Mouse (Mus musculus): ENCODE results near the gene Coro2a.
A peak's percentile ranks its signal among the peaks of the same experiment; 100 is the strongest.
"Not testable (repeated sequence)": the region's sequence is repeated elsewhere in the genome, so short reads cannot be mapped to it uniquely, and the experiment has no call there.

Gene Coro2a

GRCm38 (mm10) chr4:46584536-46584935 lies 17.5 kb downstream of the Coro2a start:
- not testable (repeated sequence) for DNase-seq (ENCODE audit: low spot score in 2 of 2)

- DNase-seq (ENCODE audit: low spot score in 2 of 2) = not testable (repeated sequence)
Observed at GRCm38 (mm10) chr4:46584084-46584483, 17.9 kb downstream of the Coro2a start.

- DNase-seq (ENCODE audit: low spot score in 2 of 2) = not testable (repeated sequence)
Observed at GRCm38 (mm10) chr4:46582024-46582423, 20.0 kb downstream of the Coro2a start.

GRCm38 (mm10) chr4:46581577-46581976 lies 20.4 kb downstream of the Coro2a start:
- DNase-seq (ENCODE audit: low spot score in 2 of 2) = peak in 1 of 2 experiments; percentile 52

GRCm38 (mm10) chr4:46580799-46581243 lies 21.2 kb downstream of the Coro2a start:
- DNase-seq (ENCODE audit: low spot score in 2 of 2) = not testable (repeated sequence)

- DNase-seq (ENCODE audit: low spot score in 2 of 2) = not testable (repeated sequence)
Observed at GRCm38 (mm10) chr4:46578796-46579346, 23.1 kb downstream of the Coro2a start.

- no peak for DNase-seq (ENCODE audit: low spot score in 2 of 2)
Observed at GRCm38 (mm10) chr4:46578228-46578627, 23.8 kb downstream of the Coro2a start.

GRCm38 (mm10) chr4:46575509-46576284 lies 26.3 kb downstream of the Coro2a start:
- DNase-seq (ENCODE audit: low spot score in 2 of 2) = not testable (repeated sequence)

GRCm38 (mm10) chr4:46574841-46575240 lies 27.2 kb downstream of the Coro2a start:
- DNase-seq (ENCODE audit: low spot score in 2 of 2) = no peak

- DNase-seq (ENCODE audit: low spot score in 2 of 2) = peak in 1 of 2 experiments; percentile 55
Observed at GRCm38 (mm10) chr4:46574024-46574753, 27.8 kb downstream of the Coro2a start.

- DNase-seq (ENCODE audit: low spot score in 2 of 2) = peak in 1 of 2 experiments; percentile 34
Observed at GRCm38 (mm10) chr4:46572616-46573015, 29.4 kb downstream of the Coro2a start.

- no peak for DNase-seq (ENCODE audit: low spot score in 2 of 2)
Observed at GRCm38 (mm10) chr4:46571744-46572143, 30.3 kb downstream of the Coro2a start.

GRCm38 (mm10) chr4:46569671-46570070 lies 32.3 kb downstream of the Coro2a start:
- DNase-seq (ENCODE audit: low spot score in 2 of 2) = peak in 1 of 2 experiments; percentile 52

GRCm38 (mm10) chr4:46568169-46568568 lies 33.8 kb downstream of the Coro2a start:
- peak in 1 of 2 experiments; percentile 53 for DNase-seq (ENCODE audit: low spot score in 2 of 2)

GRCm38 (mm10) chr4:46566931-46567671 lies 34.9 kb downstream of the Coro2a start:
- DNase-seq (ENCODE audit: low spot score in 2 of 2) = peak in 1 of 2 experiments; percentile 54

- no peak for DNase-seq (ENCODE audit: low spot score in 2 of 2)
Observed at GRCm38 (mm10) chr4:46565393-46565955, 36.5 kb downstream of the Coro2a start.

- no peak for DNase-seq (ENCODE audit: low spot score in 2 of 2)
Observed at GRCm38 (mm10) chr4:46564247-46564646, 37.8 kb downstream of the Coro2a start.

GRCm38 (mm10) chr4:46563847-46564246 lies 38.2 kb downstream of the Coro2a start:
- peak in 1 of 2 experiments; percentile 56 for DNase-seq (ENCODE audit: low spot score in 2 of 2)

- DNase-seq (ENCODE audit: low spot score in 2 of 2) = no peak
Observed at GRCm38 (mm10) chr4:46562841-46563240, 39.2 kb downstream of the Coro2a start.

GRCm38 (mm10) chr4:46562037-46562436 lies 40.0 kb downstream of the Coro2a start:
- DNase-seq (ENCODE audit: low spot score in 2 of 2) = no peak

GRCm38 (mm10) chr4:46560069-46560705 lies 41.8 kb downstream of the Coro2a start:
- no peak for DNase-seq (ENCODE audit: low spot score in 2 of 2)

Measured in urinary bladder, postnatal 4 days (tissue).